ENCODE assay signal across 8 mouse cellular contexts in genomic region chr7:3595146-3595545, GRCm38 (mm10). TPM values are rescaled to one million over a fixed set of nuclear protein-coding genes. Genes with fewer than 3 reads are reported as not detected.
DNase-seq lines count a peak whose midpoint lies in the region; ATAC-seq lines count a peak whose summit lies in the region.

No protein-coding gene starts in this region.

- DNase-seq in thymus, postnatal 0 days (ENCODE audit: low spot score), result peak; percentile 39
- no peak for DNase-seq in thymus, postnatal 36 days
- peak; percentile 38 for DNase-seq in kidney, postnatal 10 days
- DNase-seq in right cerebral cortex, postnatal 4 days, result no peak
- no peak for DNase-seq in cerebellum, postnatal 14 days

- H3K27ac ChIP-seq in embryonic facial prominence, embryonic 13.5 days, result no peak overlapping the region

- H3K4me3 ChIP-seq in embryonic facial prominence, embryonic 13.5 days, result 0 out of 2 replicates have a peak overlapping the region, but pooled peaks have one; percentile 2

- no peak overlapping the region for H3K9ac ChIP-seq in embryonic facial prominence, embryonic 13.5 days

- no peaks in the 10 kb centered on the region for H3K9me3 ChIP-seq in embryonic facial prominence, embryonic 13.5 days

- no peak for ATAC-seq in embryonic facial prominence, embryonic 13.5 days (ENCODE audit: insufficient number of reproducible peaks, insufficient read depth, low FRiP score, low TSS enrichment, low read depth)
- peak; percentile 85 for ATAC-seq in megakaryocyte-erythroid progenitor cell, adult 5-6 weeks (replicated peaks; ENCODE audit: low FRiP score, low TSS enrichment, poor library complexity, severe bottlenecking)
- no peak for ATAC-seq in monocyte, adult 5-6 weeks (replicated peaks; ENCODE audit: insufficient number of reproducible peaks, low FRiP score, low TSS enrichment, poor library complexity, severe bottlenecking)

- H3K4me2 ChIP-seq in embryonic facial prominence, embryonic 13.5 days, result peak overlapping the region; percentile 22; the same call in 1 of the 2 replicates

- no peaks in the 10 kb centered on the region for H3K4me1 ChIP-seq in embryonic facial prominence, embryonic 13.5 days

- 15% methylated on average over 9 of the region's 9 CpGs for WGBS in embryonic facial prominence, embryonic 13.5 days

- H3K36me3 ChIP-seq in embryonic facial prominence, embryonic 13.5 days, result no peaks in the 10 kb centered on the region

- H3K27me3 ChIP-seq in embryonic facial prominence, embryonic 13.5 days, result no peaks in the 10 kb centered on the region

RNA-seq across cellular contexts. Expression of gene Oscar, which starts 20.8 kb away (rescaled TPM):
- 0.09 TPM in 1 of 2 replicates, not detected in the other for polyA plus RNA-seq in thymus, postnatal 0 days (2015; fragmentation: Nextera tagmentation; extraction: Ambion mirVana)
- polyA plus RNA-seq in embryonic facial prominence, embryonic 13.5 days (2015; fragmentation: Nextera tagmentation; extraction: Ambion mirVana), result 0.33 and 0.37 TPM in 2 replicates
- total RNA-seq in megakaryocyte-erythroid progenitor cell, adult 5-6 weeks (2014; fragmentation: Nextera tagmentation), result not detected in 2 replicates
- total RNA-seq in megakaryocyte-erythroid progenitor cell, adult 5-6 weeks (2017), result not detected in 2 replicates
- total RNA-seq in monocyte, adult 5-6 weeks (2017), result not detected in 3 replicates

RNA-seq across cellular contexts. Expression of gene Ndufa3, which starts 22.0 kb away (rescaled TPM):
- 523 and 568 TPM in 2 replicates for polyA plus RNA-seq in thymus, postnatal 0 days (2015; fragmentation: Nextera tagmentation; extraction: Ambion mirVana)
- 427 and 457 TPM in 2 replicates for polyA plus RNA-seq in embryonic facial prominence, embryonic 13.5 days (2015; fragmentation: Nextera tagmentation; extraction: Ambion mirVana)
- total RNA-seq in megakaryocyte-erythroid progenitor cell, adult 5-6 weeks (2014; fragmentation: Nextera tagmentation), result 427 and 468 TPM in 2 replicates
- 170 and 216 TPM in 2 replicates for total RNA-seq in megakaryocyte-erythroid progenitor cell, adult 5-6 weeks (2017)
- total RNA-seq in monocyte, adult 5-6 weeks (2017), result 163 to 226 TPM (median 220 TPM) in 3 replicates

RNA-seq across cellular contexts. Expression of gene Tfpt, which starts 34.6 kb away (rescaled TPM):
- 20.8 and 28.9 TPM in 2 replicates for polyA plus RNA-seq in thymus, postnatal 0 days (2015; fragmentation: Nextera tagmentation; extraction: Ambion mirVana)
- 29.6 and 31.2 TPM in 2 replicates for polyA plus RNA-seq in embryonic facial prominence, embryonic 13.5 days (2015; fragmentation: Nextera tagmentation; extraction: Ambion mirVana)
- total RNA-seq in megakaryocyte-erythroid progenitor cell, adult 5-6 weeks (2014; fragmentation: Nextera tagmentation), result 17.6 and 26.3 TPM in 2 replicates
- 38.1 and 45.9 TPM in 2 replicates for total RNA-seq in megakaryocyte-erythroid progenitor cell, adult 5-6 weeks (2017)
- 20.6 to 34.9 TPM (median 28.7 TPM) in 3 replicates for total RNA-seq in monocyte, adult 5-6 weeks (2017)

RNA-seq across cellular contexts. Expression of gene Prpf31, which starts 34.6 kb away (rescaled TPM):
- polyA plus RNA-seq in thymus, postnatal 0 days (2015; fragmentation: Nextera tagmentation; extraction: Ambion mirVana), result 88.2 and 93.1 TPM in 2 replicates
- polyA plus RNA-seq in embryonic facial prominence, embryonic 13.5 days (2015; fragmentation: Nextera tagmentation; extraction: Ambion mirVana), result 114 and 122 TPM in 2 replicates
- total RNA-seq in megakaryocyte-erythroid progenitor cell, adult 5-6 weeks (2014; fragmentation: Nextera tagmentation), result 53.7 and 61.4 TPM in 2 replicates
- total RNA-seq in megakaryocyte-erythroid progenitor cell, adult 5-6 weeks (2017), result 125 and 128 TPM in 2 replicates
- 50.9 to 63.8 TPM (median 57.8 TPM) in 3 replicates for total RNA-seq in monocyte, adult 5-6 weeks (2017)

RNA-seq across cellular contexts. Expression of gene Cnot3, which starts 49.9 kb away (rescaled TPM):
- 42.6 and 44.5 TPM in 2 replicates for polyA plus RNA-seq in thymus, postnatal 0 days (2015; fragmentation: Nextera tagmentation; extraction: Ambion mirVana)
- polyA plus RNA-seq in embryonic facial prominence, embryonic 13.5 days (2015; fragmentation: Nextera tagmentation; extraction: Ambion mirVana), result 65.6 and 66.0 TPM in 2 replicates
- 117 and 166 TPM in 2 replicates for total RNA-seq in megakaryocyte-erythroid progenitor cell, adult 5-6 weeks (2014; fragmentation: Nextera tagmentation)
- total RNA-seq in megakaryocyte-erythroid progenitor cell, adult 5-6 weeks (2017), result 21.2 and 47.8 TPM in 2 replicates
- 19.8 to 52.4 TPM (median 24.8 TPM) in 3 replicates for total RNA-seq in monocyte, adult 5-6 weeks (2017)

Comparison
In these comparisons a context has a peak if more than half of its experiments do, and no peak if none do; other contexts are left out.
1. DNase-seq: peak in thymus, postnatal 0 days (single experiment) and kidney, postnatal 10 days (single experiment); none in thymus, postnatal 36 days (0 of 2), right cerebral cortex, postnatal 4 days (single experiment) and cerebellum, postnatal 14 days (0 of 2).